Mouse (Mus musculus) heart, adult 2 months (tissue): ENCODE results near the gene Obox6. TPM values are rescaled to one million over a fixed set of nuclear protein-coding genes. Genes with fewer than 3 reads are reported as not detected.

Source experiments
- DNase-seq, 2 experiments: peaks; one replicate each; pipeline ENCODE4 v3.0.0; 2021
- H3K27ac ChIP-seq: fragments of 200-600 bp; 2 replicates; pipeline ENCODE4 v1.8.1; 2022
- H3K27me3 ChIP-seq: fragments of 200-500 bp; 2 replicates; pipeline ENCODE4 v1.6.1; 2012; ENCODE audit warnings: mild to moderate bottlenecking, low read length, inconsistent platforms, mixed read lengths; ENCODE audit not compliant: control insufficient read depth, insufficient read depth
- H3K36me3 ChIP-seq: fragments of 200-500 bp; 2 replicates; pipeline ENCODE4 v1.6.1; 2012; ENCODE audit warnings: low read length, inconsistent platforms; ENCODE audit not compliant: control insufficient read depth, insufficient read depth
- H3K4me1 ChIP-seq: fragments of 200-500 bp; 2 replicates; pipeline ENCODE4 v1.6.1; 2011; ENCODE audit warnings: low read length; ENCODE audit not compliant: control insufficient read depth, insufficient read depth
- H3K4me3 ChIP-seq: fragments of 200-600 bp; 2 replicates; pipeline ENCODE4 v1.8.1; 2022
- H3K79me2 ChIP-seq: fragments of 200-500 bp; replicated peaks from 2 replicates; pipeline ENCODE4 v1.6.1; 2012; ENCODE audit warnings: mild to moderate bottlenecking, inconsistent platforms, low read length, moderate library complexity, mixed read lengths; ENCODE audit not compliant: control insufficient read depth, insufficient read depth
- H3K9ac ChIP-seq: fragments of 200-500 bp; 2 replicates; pipeline ENCODE4 v1.6.1; 2012; ENCODE audit warnings: low read depth, mild to moderate bottlenecking, control low read depth, inconsistent platforms, low read length, mixed read lengths
- CTCF ChIP-seq: fragments of 200-600 bp; IDR thresholded peaks from 2 replicates; pipeline ENCODE4 v1.8.1; 2022; ENCODE audit warnings: antibody characterized with exemption, mild to moderate bottlenecking, moderate library complexity
- EP300 ChIP-seq: fragments of 200-500 bp; IDR thresholded peaks from 2 replicates; pipeline ENCODE4 v1.6.1; 2011; ENCODE audit warnings: low read depth, low read length, control low read depth; ENCODE audit not compliant: insufficient read depth
- POLR2A ChIP-seq: fragments of 200-500 bp; IDR thresholded peaks from 2 replicates; pipeline ENCODE4 v1.6.1; 2011; ENCODE audit warnings: mild to moderate bottlenecking, low read depth, low read length, control low read depth; ENCODE audit not compliant: insufficient read depth
- WGBS: fragments of 180-500 bp; shearing (Covaris S2); methylation state at CpG from one replicate; pipeline ENCODE4 v1.1.7; 2018; 5-methylcytosine and 5-hydroxymethylcytosine counted together
- intact Hi-C: fragments of 180-260 bp; cut with DNase I; formaldehyde crosslinking; loops from one replicate; pipeline ENCODE4 v1.15.1; 2025
- long read RNA-seq: library from polyadenylated mRNA; stranded (forward); transcript quantifications from one replicate; pipeline ENCODE4 v2.0.0, GENCODE M21; 2021
- polyA plus RNA-seq: library from polyadenylated mRNA; depleted of rRNA; stranded (reverse); fragments of >200 nt; gene quantifications from 2 replicates; pipeline ENCODE4 v1.2.3, GENCODE M21; 2012; rRNA removed
- total RNA-seq, 2 experiments: library from RNA; stranded (reverse); gene quantifications; 2 replicates each; pipeline ENCODE4 v1.2.3; 2021

Gene Obox6
- total RNA-seq (not detected), polyA plus RNA-seq (not detected in 2 replicates)
- long read RNA-seq: 0 reads

DNA sequence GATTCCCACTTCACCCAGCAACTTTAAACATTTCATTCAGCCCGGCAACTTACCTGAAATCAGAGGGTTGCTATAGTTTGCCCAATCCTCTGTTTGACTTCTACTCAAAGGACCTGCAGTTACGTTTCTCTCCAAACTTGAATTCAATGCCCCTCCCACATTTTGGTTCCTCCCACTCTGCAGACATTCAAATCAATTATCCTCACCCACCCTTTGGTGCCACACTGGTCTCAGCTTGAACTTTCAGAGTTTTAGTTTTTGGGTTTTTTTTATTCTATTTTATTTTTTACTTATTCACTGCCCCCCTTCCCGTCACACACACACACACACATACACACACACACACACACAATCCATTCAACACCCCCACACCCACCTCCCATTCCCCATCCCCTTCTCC is at the start of gene Obox6:
TSS of gene Obox6 (minus strand) at position 101 of the 400 bp plus-strand sequence.
- TF ChIP-seq CTCF (no peak), POLR2A (no peak), EP300 (no peak)
- Histone ChIP-seq H3K27me3 (no peaks in the 10 kb centered on the region), H3K9ac (no peak within 1 kb of the TSS), H3K27ac (no peak within 1 kb of the TSS), H3K4me1 (no peaks in the 10 kb centered on the region), H3K36me3 (no peaks in the 10 kb centered on the region), H3K4me3 (no peak within 1 kb of the TSS), H3K79me2 (no peaks in the 10 kb centered on the region)
- 83% methylated on average over 3 of the region's 3 CpGs for WGBS
- DNase-seq: no peak
- intact Hi-C loops: no loop called here

DNA sequence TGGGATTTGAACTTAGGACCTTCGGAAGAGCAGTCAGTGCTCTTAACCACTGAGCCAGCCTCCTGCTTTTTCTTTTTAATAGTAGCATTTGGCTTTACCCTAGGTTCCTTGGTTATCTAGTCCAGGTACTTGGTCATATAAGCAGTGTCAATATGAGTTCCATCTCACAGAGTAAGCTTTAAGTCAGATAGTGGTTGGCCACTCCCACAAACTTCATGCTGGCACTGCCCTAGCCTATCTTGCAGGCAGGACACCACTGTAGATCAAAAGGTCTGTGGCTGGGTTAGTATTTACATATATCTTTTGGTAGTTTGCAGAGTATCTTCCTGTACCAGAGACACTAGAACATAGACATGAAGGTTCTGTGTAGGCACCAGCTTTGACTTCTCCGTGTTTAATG is 44.6 kb upstream of the Obox6 start:
- no peaks in the 10 kb centered on the region for H3K36me3 ChIP-seq
- H3K4me1 ChIP-seq: no peaks in the 10 kb centered on the region
- TF ChIP-seq CTCF: no peak
- TF ChIP-seq EP300: no peak
- TF ChIP-seq POLR2A: no peak
- intact Hi-C loops: no loop called here
- no peaks in the 10 kb centered on the region for H3K27me3 ChIP-seq
- no peak overlapping the region for H3K4me3 ChIP-seq
- no peaks in the 10 kb centered on the region for H3K79me2 ChIP-seq
- no peak for DNase-seq
- H3K27ac ChIP-seq: no peak overlapping the region
- 83% methylated on average over 2 of the region's 2 CpGs for WGBS
- H3K9ac ChIP-seq: no peak overlapping the region

DNA sequence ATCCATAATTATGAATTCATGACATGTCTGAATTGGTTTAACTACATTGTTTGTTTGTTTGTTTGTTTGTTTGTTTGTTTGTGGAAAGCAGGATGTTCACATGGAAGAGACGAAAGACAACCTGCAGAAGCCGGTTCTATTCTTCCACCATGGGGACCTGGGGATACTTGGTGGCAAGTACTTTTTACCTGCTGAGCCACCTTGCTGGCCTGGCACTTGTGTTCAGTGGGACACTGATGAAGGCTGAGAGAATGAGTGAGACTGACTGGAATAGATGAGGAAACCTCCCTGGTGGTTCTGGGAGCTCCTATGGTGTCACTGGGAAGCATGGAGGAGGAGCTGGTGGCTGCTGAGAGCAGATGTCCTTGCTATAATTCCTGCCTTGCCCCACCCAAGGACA is 42.8 kb upstream of the Obox6 start, which contains the start of gene Crxos:
TSS of gene Crxos (plus strand) at position 301 of the 400 bp plus-strand sequence.
- no peak for TF ChIP-seq EP300
- no peak for TF ChIP-seq POLR2A
- no peak for TF ChIP-seq CTCF
- H3K79me2 ChIP-seq: no peaks in the 10 kb centered on the region
- WGBS: 79% methylated on average over 2 of the region's 2 CpGs
- H3K4me1 ChIP-seq: no peaks in the 10 kb centered on the region
- H3K27me3 ChIP-seq: no peaks in the 10 kb centered on the region
- no peak within 1 kb of the TSS for H3K27ac ChIP-seq
- H3K9ac ChIP-seq: no peak within 1 kb of the TSS
- H3K36me3 ChIP-seq: no peaks in the 10 kb centered on the region
- intact Hi-C loops: no loop called here
- no peak for DNase-seq
- no peak within 1 kb of the TSS for H3K4me3 ChIP-seq

DNA sequence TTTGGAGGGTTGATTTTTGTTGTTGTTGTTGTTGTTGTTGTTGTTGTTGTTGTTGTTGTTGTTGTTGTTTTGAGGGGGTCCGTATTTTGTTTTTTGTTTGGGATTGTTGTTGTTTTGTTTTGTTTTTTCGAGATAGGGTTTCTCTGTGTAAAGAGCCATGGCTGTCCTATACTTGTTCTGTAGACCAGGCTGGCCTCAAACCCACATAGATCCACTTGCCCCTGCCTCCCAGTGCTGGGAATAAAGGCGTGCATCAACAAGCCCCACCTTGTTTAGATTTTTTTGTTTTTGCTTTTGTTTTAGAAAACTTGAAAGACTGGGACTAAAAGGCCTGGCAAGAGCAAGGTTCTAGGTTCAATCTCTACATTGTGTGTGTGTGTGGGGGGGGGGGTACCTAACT is 42.4 kb upstream of the Obox6 start:
- H3K27me3 ChIP-seq: no peaks in the 10 kb centered on the region
- no peak for DNase-seq
- intact Hi-C loops: no loop called here
- TF ChIP-seq EP300 (no peak), CTCF (no peak), POLR2A (no peak)
- no peaks in the 10 kb centered on the region for H3K4me1 ChIP-seq
- WGBS: 56% methylated on average over 3 of the region's 3 CpGs
- no peaks in the 10 kb centered on the region for H3K79me2 ChIP-seq
- H3K4me3 ChIP-seq: no peak overlapping the region
- H3K36me3 ChIP-seq: no peaks in the 10 kb centered on the region
- no peak overlapping the region for H3K27ac ChIP-seq
- no peak overlapping the region for H3K9ac ChIP-seq

- DNase-seq: no peak
- no peak overlapping the region for H3K4me3 ChIP-seq
- H3K36me3 ChIP-seq: no peaks in the 10 kb centered on the region
- WGBS: 11% methylated on average over 7 of the region's 7 CpGs
- no peak overlapping the region for H3K27ac ChIP-seq
- TF ChIP-seq EP300 (no peak), CTCF (no peak), POLR2A (no peak)
- intact Hi-C loops: no loop called here
- no peaks in the 10 kb centered on the region for H3K4me1 ChIP-seq
- no peaks in the 10 kb centered on the region for H3K79me2 ChIP-seq
- H3K9ac ChIP-seq: no peak overlapping the region
- no peaks in the 10 kb centered on the region for H3K27me3 ChIP-seq
Measured at GRCm38 (mm10) chr7:15881388-15881787, 41.9 kb upstream of the Obox6 start.

DNA sequence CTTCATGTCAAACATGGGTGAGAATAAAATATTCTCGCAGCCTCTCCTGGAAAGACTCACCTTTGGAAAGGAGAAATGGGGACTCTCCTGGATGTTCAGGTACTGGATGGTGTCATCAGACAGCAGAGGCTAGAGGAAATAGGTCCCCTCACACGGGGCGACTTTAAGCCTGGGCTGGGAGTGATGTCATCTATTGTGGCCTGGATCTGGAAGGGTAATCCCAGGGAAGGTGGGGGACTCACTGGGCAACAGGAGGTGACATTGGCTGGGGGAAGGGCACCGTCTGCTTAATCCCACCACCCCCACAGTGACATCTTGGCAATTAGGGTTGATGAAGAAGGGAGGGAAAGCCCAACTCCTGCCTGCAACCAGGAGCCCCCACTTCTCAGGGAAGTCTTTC is 40.3 kb upstream of the Obox6 start, which contains the start of gene Crx:
TSS of gene Crx (minus strand) at position 213 of the 400 bp plus-strand sequence.
- intact Hi-C loops: no loop called here
- H3K36me3 ChIP-seq: no peaks in the 10 kb centered on the region
- H3K27ac ChIP-seq: no peak within 1 kb of the TSS
- H3K79me2 ChIP-seq: no peaks in the 10 kb centered on the region
- DNase-seq: no peak
- no peak within 1 kb of the TSS for H3K4me3 ChIP-seq
- H3K9ac ChIP-seq: no peak within 1 kb of the TSS
- no peak for TF ChIP-seq CTCF
- TF ChIP-seq POLR2A: no peak
- TF ChIP-seq EP300: no peak
- H3K27me3 ChIP-seq: no peaks in the 10 kb centered on the region
- 25% methylated on average over 4 of the region's 4 CpGs for WGBS
- H3K4me1 ChIP-seq: no peaks in the 10 kb centered on the region
